Mouse (Mus musculus) spleen, adult 2 months (tissue): Measurements from ENCODE around the gene Pnkd.

Experiments
- CTCF ChIP-seq: fragments of 200-500 bp; IDR thresholded peaks from 2 replicates; pipeline ENCODE4 v1.5.1; 2011; ENCODE audit warnings: mild to moderate bottlenecking, inconsistent platforms; ENCODE audit not compliant: insufficient read depth, insufficient read length, insufficient replicate concordance; ENCODE audit errors: extremely low read depth
- POLR2A ChIP-seq: fragments of 200-500 bp; IDR thresholded peaks from 2 replicates; pipeline ENCODE4 v1.6.1; 2011; ENCODE audit warnings: low read depth, low read length, inconsistent platforms

- TF ChIP-seq CTCF (no peak), POLR2A (no peak)
Observed at GRCm38 (mm10) chr1:74271659-74272058, 13.1 kb upstream of the Pnkd start.
